Mouse (Mus musculus) erythroid progenitor cell, adult 5-6 weeks (primary cell): ENCODE measurements around the gene Csta1. TPM values are rescaled to one million over a fixed set of nuclear protein-coding genes. Genes with fewer than 3 reads are reported as not detected.
A peak's percentile ranks its signal among the peaks of the same experiment; 100 is the strongest.
"Not testable (repeated sequence)": the region's sequence is repeated elsewhere in the genome, so short reads cannot be mapped to it uniquely, and the experiment has no call there.

ENCODE experiments used
- ATAC-seq: replicated peaks from 2 replicates; pipeline ENCODE4 v1.8.0; 2016; ENCODE audit warnings: moderate number of reproducible peaks, mild to moderate bottlenecking, moderate TSS enrichment, inconsistent platforms; ENCODE audit not compliant: poor library complexity, low FRiP score, severe bottlenecking
- total RNA-seq, 2 experiments: library from RNA; stranded (forward) in 1 of 2; stranded (reverse) in 1 of 2; fragments of 150-400 nt in 1 of 2; fragments of 186-747, 209-891 nt in 1 of 2; gene quantifications; 2 replicates each; pipeline versions ENCODE4 v1.2.3 to v1.2.4; 2015 to 2017; ENCODE audit warnings: low replicate concordance in 2 of 2

Csta1 gene
- total RNA-seq (2015; ENCODE audit: low replicate concordance) (not detected in 2 replicates), total RNA-seq (2017; ENCODE audit: low replicate concordance) (not detected in 2 replicates)

DNA sequence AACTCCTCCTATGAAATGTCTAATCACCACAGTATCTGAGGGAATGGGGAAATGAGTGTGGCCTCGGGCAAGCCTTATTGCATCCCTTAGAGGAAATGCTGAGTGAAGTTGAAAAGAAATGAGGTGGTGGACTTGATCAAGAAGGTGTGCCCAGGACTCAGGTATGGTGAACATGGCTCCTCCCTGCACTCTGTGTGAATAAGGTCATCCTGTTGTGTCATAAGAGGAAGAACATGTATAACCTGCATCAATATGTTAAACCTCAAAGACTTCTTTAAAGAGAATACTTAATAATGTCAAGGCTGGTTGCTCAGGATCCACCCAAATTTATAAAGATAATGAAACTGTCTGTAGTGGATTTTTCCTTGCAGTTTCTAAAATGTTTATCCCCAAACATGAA is at the start of gene Csta1:
Csta1 (minus strand) TSS at position 101 of the 400 bp plus-strand sequence.
- ATAC-seq: no peak

DNA sequence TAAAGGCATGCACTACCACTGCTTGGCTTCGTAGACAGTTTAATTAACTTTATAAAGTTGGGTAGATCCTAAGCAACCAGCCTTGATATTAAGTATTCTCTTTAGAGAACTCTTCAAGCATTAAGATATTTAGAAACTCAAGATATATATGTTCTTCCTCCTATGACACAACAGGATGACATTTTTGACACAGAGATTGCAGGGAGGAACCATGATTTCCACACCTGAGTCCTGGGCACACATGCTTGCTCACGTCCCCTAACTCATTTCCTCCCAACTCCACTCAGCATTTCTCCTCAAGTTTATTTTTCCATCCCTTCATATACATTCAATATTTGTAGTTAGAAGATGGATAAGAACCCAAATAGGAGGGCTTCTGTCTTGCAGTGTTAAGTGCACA is 48.9 kb upstream of the Csta1 start:
- ATAC-seq: no peak

DNA sequence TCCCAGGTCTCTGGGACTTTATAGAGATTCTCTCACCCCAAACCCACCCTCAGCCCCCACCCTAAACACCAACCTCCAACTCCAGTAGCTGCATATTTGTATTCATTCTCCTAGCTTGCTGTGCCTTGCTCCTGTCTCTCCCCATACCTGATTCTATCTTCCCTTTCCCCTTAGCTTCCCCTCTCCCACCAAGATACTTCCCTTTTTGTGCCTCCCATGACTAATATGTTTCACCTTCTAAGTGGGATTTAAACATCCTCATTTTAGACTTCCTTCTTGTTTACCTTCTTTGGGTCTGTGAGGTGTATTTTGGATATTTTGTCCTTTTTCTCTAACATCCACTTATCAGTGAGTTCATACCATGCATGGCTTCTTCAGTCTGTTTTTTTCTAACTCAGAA is 45.1 kb upstream of the Csta1 start:
- ATAC-seq: no peak

DNA sequence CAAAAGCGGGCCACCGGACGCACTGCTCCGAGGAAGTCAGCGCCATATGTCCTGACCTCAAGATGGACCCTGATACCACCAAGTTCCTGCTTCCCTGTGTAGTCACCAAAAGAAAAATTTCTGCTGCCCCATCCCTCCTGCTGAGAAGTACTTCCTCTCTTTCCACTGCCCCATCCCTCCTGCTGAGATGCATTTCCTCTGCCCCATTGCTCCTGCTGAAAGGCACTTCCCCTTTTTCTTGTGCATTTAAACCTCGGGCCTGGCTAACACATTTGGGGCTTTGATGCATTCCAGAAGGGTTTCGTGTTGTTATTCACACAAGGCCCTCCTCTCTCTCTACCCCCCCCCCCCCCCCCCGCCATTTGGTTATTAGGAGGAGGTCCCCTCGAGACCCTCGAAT is 36.8 kb upstream of the Csta1 start:
- ATAC-seq: not testable (repeated sequence)

DNA sequence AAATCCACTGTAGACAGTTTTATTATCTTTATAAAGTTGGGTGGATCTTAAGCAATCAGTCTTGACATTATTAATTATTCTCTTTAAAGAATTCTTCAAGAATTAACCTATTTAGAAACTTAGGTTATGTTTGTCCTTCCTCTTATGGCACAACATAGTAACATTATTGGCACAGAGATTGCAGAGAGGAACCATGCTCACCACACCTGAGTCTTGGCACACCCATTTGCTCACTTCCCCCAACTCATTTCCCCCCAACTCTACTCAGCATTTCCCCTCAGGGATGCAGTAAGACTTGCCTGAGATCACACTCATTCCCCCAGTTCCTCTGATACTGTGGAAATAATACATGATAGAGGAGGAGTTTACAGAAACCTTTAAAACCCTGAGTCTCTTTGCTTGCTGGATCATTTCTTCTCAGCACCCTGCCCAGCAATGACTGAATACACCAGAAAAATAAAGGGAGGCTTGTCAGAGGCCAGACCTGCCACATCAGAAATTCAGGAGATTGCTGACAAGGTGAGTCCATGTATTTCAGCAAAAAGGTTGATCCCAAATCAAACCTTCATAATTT is 25.4 kb upstream of the Csta1 start, which contains the start of gene Stfa2l1:
Stfa2l1 (plus strand) TSS at position 410 of the 574 bp plus-strand sequence.
- ATAC-seq: no peak

DNA sequence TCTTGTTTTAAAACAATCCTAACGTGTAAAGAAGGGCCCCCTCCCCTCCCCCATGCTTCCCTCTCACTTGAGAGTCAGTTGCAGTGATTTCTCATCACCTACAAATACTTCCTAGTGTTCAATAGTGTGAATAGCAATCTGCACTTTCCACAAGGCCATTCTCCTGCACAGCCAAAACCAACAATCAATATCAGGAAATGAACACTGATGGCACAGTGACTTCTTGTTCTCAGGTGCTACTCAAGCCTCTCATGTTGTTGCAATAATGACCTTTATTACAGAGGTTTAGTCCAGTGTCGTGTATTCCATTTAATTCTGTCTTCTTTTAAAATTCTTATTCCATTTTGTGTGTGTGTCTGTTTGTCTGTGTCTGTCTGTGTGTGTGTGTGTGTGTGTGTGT is 7.2 kb upstream of the Csta1 start:
- ATAC-seq: no peak

DNA sequence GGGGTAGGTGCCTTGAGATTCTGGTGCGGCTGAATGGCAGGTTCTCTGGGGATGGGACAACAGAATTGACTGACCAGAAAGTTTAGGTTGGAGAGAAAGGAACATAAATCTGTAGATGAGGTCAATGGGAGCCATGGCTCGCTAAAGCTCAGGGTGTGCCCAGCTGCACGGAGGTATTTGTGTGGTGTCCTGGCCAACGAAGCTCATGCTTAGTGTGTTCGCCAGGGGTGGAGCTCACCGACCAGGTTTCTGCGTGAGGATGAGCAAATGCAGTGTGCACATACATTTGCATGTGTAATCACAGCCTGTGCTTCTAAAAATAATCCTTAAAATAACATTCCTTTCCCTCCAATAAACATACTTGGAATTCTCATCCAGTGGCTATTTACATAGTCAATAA is 2.9 kb downstream of the Csta1 start:
- ATAC-seq: no peak

DNA sequence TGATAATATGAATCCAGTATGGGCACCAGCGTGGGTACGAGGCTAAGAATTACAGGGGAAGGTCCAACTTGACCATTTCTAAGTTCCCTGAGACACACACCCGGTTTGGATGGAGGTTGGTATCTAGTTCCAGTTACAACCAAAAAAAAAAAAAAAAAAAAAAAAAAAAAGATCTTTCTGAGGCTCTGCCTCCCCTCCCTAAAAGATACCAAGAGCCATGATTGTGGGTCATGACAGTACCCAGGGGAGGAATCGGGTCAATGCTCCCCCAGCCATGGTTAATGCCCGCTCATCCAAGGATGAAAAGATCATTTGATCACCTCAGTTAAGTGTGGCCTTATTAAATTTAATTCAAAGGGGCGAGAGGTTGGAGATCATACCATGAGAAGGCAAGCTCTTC is 15.3 kb downstream of the Csta1 start:
- not testable (repeated sequence) for ATAC-seq

DNA sequence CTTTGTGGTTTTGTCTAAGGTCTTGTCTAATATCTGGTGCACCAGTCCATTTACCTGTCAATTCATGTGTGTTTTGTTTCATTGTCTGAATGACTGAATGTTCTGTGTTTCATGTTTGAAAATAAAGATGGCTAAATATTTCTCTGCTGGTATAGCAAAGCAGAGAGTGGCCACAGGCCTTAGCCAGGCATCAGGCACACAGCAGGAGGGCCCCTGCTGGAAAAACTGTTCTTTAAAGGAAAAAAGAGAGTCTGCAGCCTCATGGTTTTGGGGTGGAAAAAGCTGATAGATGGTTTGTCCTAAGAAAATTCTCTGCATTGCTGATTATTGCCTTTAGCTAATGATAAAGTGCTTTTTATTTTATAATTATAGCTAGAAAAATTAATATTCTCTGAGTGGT is 19.6 kb downstream of the Csta1 start:
- not testable (repeated sequence) for ATAC-seq

DNA sequence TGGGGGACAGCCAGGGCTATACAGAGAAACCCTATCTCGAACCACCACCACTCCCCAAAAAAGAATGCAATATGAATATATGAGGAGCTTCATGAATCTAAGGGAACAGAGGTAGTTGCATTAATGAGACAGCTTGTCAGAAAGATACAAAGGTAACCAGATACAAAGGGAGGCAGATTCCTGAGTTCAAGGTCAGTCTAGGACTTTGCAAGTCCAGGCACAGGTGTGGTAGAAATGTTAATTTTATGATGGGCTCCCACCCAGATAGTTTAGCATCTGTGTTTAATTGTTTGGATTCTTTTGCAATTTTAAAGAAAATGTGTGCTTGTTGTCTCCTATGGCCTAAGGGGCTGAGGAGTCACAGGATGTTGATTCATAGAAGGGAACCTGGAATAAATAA is 28.8 kb downstream of the Csta1 start:
- ATAC-seq: no peak

DNA sequence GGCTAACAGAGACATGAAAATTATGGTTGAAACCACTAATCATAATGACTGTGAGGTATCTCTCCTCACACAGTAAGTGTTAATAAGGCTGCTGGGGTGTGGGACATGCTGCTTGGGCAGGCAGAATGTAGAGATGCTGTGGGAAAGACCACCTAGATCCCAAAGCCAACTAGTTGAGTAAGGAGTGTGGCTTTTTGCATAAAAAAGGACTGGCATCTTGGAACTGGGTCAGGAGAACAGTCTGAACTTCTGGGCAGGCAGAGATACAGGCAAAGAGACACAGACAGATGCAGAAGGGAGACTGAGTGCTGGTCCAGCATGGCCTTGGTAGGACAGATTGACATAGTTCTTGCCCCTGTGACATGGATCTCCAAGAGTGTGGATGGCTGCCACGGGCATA is 29.5 kb downstream of the Csta1 start:
- no peak for ATAC-seq

DNA sequence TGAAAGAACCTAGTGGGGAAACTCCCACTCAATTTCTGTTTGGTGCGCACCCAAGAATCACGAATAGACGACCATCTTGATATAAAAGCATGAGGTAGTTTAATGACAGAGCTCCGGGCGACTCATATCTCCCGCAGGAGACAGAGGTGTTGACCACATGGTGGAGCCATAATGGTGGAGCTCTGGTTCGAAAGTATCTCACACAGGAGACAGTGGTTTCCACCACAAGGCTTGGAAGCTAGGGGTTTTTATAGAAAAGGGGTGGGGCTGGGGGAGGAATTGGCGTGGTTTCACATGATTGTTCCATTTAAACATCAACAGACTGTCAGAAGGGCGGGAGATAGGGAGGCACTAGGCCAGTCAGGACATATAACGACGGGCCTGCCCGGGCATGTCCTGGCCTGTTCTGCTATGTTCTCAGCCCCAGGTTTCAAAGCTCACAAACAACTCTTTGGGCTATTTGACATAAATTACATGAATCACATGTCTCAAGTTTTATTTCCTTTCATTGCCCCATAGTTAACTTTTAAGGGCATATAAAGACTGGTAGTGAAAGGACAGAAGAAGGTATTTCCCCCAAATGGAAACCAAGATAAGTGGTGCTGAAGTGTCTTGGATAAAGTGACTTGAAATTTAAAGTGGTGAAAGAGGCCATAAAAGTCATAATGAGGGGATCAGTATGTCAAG is 33.1 kb downstream of the Csta1 start:
- not testable (repeated sequence) for ATAC-seq

DNA sequence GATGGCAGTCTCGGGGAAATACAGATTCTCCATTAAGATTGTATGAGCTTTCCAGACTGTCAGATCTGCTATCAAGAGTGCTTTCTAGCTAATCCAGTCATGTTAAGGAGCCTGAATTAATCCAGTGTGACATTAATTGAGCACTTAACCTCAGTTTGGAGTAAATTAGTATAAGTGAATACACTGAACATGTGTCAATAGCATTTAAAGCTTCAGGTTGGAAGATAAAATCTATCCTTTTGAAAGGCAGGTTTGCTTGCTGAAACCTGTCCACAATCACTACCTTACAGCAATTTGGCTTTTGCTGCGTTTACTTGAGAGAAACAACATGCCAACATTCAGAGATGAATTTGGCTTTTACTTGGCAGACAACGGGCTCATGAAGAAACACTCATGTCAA is 37.0 kb downstream of the Csta1 start:
- no peak for ATAC-seq

DNA sequence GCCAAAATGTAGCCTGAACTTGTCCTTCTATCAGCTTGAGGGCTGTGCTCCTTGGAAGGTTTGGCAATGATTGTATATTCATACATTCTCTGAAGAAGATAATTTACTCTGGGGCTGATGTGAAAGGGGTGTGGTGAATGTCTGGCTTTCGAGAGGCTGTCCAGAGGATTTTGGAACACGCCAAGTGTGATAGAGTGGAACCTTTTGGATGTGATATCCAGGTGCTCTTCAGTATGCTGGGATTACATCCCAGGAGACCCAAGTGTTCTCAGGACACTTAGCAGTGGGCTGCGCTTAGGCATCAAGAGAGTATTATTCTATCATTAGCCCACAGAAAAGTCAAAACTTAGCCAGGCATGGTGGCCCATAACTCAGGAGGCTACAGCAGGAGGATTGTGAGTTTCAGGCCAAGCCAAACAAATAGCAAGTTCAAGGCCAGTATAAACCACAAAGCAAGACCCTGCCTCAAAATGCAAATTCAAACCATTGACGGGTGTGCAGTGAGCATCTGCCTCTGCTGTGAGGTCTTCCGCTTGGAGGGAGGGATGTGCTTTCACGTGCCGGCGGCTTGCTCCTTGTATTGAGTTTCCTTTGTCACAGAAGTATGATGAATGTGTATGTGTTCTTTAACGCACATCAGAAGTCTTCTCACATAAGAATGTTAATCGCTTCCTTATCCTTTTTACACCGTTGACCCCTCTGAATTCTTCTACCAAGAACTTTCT is 40.1 kb downstream of the Csta1 start:
- no peak for ATAC-seq

DNA sequence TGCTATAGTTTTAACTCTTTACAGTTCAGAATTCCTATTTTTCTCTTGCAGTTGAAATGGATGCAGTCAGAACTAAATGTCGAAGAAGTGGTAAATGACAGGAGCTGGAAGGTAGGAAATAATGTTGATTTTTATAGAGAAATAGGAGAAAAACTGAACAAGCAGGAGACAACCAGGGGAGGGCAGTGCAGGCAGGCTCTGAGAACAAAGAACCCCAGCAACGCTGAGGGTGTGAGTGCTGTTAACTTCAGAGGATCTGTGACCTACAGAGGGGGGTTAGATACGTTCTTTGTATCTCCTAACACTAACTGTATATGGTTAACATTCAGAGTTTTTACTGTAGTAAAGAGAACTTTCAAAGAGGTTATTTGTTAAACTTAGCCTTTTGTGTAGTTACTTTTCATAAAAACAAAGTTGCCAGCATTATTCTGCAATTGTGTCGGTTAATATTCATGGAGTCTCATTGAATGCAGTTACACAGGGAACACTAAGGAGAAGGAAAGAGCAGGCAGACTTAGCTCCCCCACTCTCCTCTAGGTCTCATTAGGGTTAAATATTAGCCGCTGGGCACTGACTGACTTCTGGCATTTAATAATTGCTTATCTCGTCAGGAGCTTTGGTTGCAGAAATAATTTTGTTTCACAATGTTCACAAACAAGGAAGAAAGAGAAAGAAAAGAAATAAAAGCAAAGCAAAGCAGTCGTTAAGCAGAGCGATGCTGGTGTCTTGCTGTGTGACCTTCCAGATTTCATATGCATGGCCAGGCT is 41.0 kb downstream of the Csta1 start:
- no peak for ATAC-seq

DNA sequence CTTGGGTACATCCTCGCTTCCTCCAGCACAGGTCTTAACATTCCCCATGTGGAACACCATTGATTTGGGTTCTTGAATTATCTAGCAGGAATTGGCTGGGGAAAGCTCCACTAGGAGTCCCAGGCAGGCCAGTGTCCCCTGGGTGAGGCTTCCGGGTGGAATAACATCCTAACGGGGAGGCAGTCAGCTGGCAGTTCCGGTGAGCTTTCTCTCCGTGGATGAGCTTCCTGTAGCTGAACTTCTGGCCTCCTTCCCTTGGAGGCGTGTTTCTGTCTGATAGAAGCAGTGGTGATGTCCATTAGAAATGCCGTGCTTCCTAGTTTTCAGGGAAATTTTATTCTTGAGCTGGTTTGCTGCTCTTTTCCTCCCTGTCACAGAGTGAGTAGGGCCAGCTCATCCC is 42.0 kb downstream of the Csta1 start:
- ATAC-seq: no peak

DNA sequence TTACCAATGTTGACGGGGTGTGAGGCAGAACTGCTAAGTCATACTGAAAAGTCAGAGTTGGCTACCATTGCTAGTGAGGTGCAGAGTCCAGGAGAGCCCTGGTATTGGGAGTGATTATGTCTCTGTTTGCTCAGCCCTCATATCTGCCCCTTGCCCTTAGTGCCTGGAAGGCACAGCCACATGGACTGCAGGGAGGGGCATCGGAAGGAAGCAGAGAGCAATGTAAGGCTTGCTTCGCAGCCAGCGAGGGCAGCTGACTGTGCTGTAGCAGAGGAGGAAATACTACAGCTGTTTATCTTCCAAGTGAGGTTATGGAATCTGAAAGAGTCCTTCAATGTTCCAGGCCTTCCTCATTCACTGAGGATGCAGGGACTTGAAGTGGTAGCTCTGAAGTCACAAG is 43.2 kb downstream of the Csta1 start:
- 0 out of 2 replicates have a peak, but pooled peaks have one; percentile 25 for ATAC-seq

DNA sequence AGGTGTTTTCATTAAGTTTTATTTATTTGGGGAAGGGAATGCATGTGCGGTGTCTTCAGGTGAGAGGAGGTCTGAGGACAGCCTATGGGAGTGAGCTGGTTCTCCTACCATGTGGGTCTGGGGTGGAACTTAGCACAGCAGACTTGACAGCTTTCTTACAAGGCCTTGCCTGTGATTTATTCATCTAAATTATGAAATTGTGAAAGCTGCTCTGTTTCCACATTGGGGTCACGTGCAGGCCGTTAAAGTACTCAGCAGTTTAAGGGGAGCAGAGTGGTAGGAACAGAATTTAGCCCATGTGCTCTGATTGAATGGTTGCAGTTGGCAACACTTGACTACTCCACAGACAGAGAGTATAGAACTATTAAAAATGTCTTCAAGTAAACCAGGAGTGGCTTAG is 51.1 kb downstream of the Csta1 start:
- ATAC-seq: no peak

DNA sequence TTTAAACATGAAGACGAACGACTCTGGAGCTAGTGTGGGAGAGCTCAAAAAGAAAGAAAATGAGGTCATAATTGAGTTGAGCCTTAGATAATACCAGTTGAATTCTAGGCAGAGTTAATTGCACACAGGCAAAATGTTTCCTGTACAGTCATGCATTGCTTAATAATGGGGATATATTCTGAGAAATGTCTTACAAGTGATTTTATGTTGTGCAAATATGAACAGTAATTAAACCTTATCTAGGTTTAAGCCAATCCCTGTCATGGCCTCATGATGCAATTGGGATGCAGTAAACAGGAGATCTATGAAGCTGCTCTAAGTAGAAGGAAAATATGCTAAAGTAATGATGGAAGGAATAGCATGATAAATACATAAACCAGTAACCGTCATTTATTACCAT is 56.3 kb downstream of the Csta1 start:
- no peak for ATAC-seq

DNA sequence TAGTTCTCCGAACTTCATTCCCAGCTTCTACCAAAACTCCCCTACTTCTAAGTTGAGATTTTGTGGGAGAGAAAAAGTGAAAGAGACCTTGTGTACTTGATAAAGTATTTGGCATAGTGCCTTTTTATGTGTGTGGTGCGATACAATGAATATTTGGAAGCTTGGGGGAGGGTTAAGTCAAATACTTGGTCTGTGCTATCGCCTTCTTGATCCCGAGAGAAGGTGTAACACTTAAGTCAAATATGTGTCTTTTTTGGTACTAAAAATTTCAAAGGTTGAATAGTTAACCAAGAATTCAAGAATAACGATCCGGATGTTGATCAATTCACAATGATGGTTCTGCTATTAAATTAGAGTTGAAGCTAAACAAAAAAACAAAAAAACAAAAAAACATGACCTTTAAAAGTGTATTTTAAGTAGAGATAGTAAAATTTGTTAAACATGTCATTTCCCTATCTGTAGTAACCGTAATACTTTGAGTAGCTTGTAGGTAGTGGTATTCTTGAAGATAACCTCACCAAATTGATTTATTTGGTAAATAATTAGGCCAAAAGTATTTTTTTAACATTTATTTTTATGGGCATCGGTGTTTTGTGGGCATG is 58.5 kb downstream of the Csta1 start:
- ATAC-seq: no peak
